Mouse (Mus musculus) hindbrain, embryonic 14.5 days (tissue): ENCODE measurements around the gene Man1a. TPM values are rescaled to one million over a fixed set of nuclear protein-coding genes. Genes with fewer than 3 reads are reported as not detected.
A peak's percentile ranks its signal among the peaks of the same experiment; 100 is the strongest.

Source experiments
- ATAC-seq: fragments of 200-750 bp; cut with Nextera tagmentation; 2 replicates; pipeline ENCODE4 v1.8.0; 2017; ENCODE audit warnings: moderate number of reproducible peaks, mild to moderate bottlenecking, moderate TSS enrichment, moderate library complexity; ENCODE audit not compliant: low FRiP score
- DNase-seq: peaks from one replicate; pipeline ENCODE4 v3.0.0-alpha.2; 2015; ENCODE audit warnings: low spot score
- H3K27ac ChIP-seq: fragments of 300-500 bp; sonication (generic); 2 replicates; pipeline ENCODE4 v1.5.1; 2014; ENCODE audit warnings: mild to moderate bottlenecking, moderate library complexity
- H3K27me3 ChIP-seq: fragments of 300-500 bp; sonication (generic); 2 replicates; pipeline ENCODE4 v1.6.1; 2014; ENCODE audit warnings: mild to moderate bottlenecking, low read length, mixed read lengths; ENCODE audit not compliant: control insufficient read depth, insufficient read depth
- H3K36me3 ChIP-seq: fragments of 300-500 bp; sonication (generic); replicated peaks from 2 replicates; pipeline ENCODE4 v1.6.1; 2014; ENCODE audit not compliant: control insufficient read depth, insufficient read depth
- H3K4me1 ChIP-seq: fragments of 300-500 bp; sonication (generic); replicated peaks from 2 replicates; pipeline ENCODE4 v1.6.1; 2014; ENCODE audit warnings: antibody characterized with exemption, low read length, mixed read lengths; ENCODE audit not compliant: control insufficient read depth, insufficient read depth
- H3K4me2 ChIP-seq: fragments of 300-500 bp; sonication (generic); replicated peaks from 2 replicates; pipeline ENCODE4 v1.6.1; 2014; ENCODE audit warnings: mild to moderate bottlenecking, moderate library complexity
- H3K4me3 ChIP-seq: fragments of 300-500 bp; sonication (generic); replicated peaks from 2 replicates; pipeline ENCODE4 v1.5.1; 2014; ENCODE audit warnings: mild to moderate bottlenecking, low read length
- H3K9ac ChIP-seq: fragments of 300-500 bp; sonication (generic); 2 replicates; pipeline ENCODE4 v1.6.1; 2014
- H3K9me3 ChIP-seq: fragments of 300-500 bp; sonication (generic); 2 replicates; pipeline ENCODE4 v1.6.1; 2016; ENCODE audit warnings: low read length; ENCODE audit not compliant: control insufficient read depth
- WGBS: fragments of 180-500 bp; shearing (Covaris S2); extraction: QIAGEN DNeasy Blood & Tissue Kit; methylation state at CpG from one replicate; pipeline ENCODE4 v1.1.7; 2014; 5-methylcytosine and 5-hydroxymethylcytosine counted together
- polyA plus RNA-seq: library from polyadenylated mRNA; unstranded; fragments of >200 nt; fragmentation: Nextera tagmentation; extraction: Ambion mirVana; gene quantifications from 2 replicates; pipeline ENCODE4 v1.2.1, GENCODE M21; 2014

Man1a gene
- polyA plus RNA-seq, 1 experiment from 2014 or later = 7.9 TPM

DNA sequence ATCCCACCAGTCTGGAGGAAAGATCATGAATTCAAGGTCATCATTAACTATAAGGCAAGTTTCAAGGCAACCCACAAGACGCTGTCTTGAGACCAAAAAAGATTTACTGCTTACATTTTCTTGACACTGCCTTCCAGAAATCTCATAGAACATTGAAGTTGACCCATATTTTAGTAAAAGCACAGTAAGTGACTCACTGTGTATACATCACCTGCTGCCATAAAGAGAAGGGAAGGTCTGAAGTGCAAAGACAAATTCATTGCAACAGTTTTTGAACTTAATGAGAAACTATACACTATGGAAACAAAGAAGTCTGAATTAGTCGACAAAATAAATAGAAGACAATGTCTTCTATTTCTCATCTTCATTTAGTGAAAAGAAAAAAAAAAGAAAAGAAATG is 8.7 kb upstream of the Man1a start:
- H3K9ac ChIP-seq = no peak overlapping the region
- no peaks in the 10 kb centered on the region for H3K4me1 ChIP-seq
- no peak overlapping the region for H3K4me3 ChIP-seq
- no peaks in the 10 kb centered on the region for H3K27me3 ChIP-seq
- no peak overlapping the region for H3K27ac ChIP-seq
- DNase-seq = no peak
- no peak for ATAC-seq
- H3K9me3 ChIP-seq = no peaks in the 10 kb centered on the region
- no peaks in the 10 kb centered on the region for H3K36me3 ChIP-seq
- 87% methylated on average over 2 of the region's 2 CpGs for whole genome bisulfite sequencing
- H3K4me2 ChIP-seq = no peak overlapping the region

DNA sequence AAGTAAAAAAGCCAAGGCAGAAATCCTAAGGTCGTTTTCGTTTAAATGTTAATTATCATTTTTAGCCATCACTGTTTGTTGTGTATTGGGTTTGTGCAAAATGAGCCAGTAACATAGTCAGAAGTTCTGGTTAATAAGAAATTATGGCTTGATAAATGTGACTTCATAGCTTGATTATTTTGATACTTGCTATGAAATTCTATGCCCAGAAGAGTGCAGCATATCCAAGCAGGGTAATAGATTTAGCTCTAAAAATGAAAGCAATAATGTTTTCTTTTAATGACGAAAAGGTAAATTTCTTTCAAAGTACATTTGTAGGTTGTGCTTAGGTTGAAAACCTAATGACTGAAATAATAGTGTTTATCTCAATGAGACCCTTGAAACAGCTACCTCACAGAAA is 596 bp upstream of the Man1a start:
- H3K27ac ChIP-seq = no peak overlapping the region
- H3K9ac ChIP-seq = no peak overlapping the region
- 64% methylated on average over 3 of the region's 3 CpGs for WGBS
- H3K4me3 ChIP-seq = no peak overlapping the region
- H3K36me3 ChIP-seq = no peaks in the 10 kb centered on the region
- H3K4me1 ChIP-seq = peaks cover 12% of the 10 kb centered on the region; the same call in 1 of the 2 replicates
- peak overlapping the region; percentile 99; the same call in 1 of the 2 replicates for H3K4me2 ChIP-seq
- DNase-seq (no peak), ATAC-seq (no peak)
- H3K27me3 ChIP-seq = peaks cover 14% of the 10 kb centered on the region
- no peaks in the 10 kb centered on the region for H3K9me3 ChIP-seq

DNA sequence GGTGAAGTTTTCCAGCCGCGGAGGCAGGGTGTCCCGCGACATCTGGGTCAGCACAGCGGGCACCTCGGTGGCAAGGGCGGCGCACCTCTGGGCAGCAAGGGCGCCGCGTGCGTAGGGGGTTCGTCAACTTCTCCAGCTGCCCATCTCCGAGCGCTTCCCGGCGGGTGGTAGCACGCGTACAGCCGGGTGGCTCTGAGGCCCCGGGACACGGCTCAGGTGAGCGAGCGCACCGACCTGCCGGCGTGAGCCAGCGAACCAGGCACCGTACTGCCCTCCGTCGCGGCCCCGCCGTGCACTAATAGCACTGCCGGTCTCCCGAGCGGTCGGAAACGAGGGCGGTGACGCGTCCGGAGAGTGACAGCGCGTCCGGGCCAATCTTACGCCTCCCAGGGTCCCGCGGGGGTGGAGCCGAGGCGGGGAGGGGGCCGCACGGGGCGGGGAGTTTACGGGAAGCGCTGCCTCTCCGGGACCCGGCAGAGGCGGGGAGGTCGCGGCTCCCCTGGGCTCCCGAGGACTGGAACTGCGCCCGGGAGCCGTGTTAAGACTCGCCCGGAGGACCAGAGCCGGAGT is 883 bp downstream of the Man1a start:
- H3K9ac ChIP-seq = peak overlapping the region; percentile 69
- WGBS = under 1% methylated on average over 66 of the region's 68 CpGs
- peaks cover 13% of the 10 kb centered on the region; the same call in 1 of the 2 replicates for H3K4me1 ChIP-seq
- H3K27me3 ChIP-seq = peaks cover 14% of the 10 kb centered on the region
- H3K9me3 ChIP-seq = no peaks in the 10 kb centered on the region
- no peaks in the 10 kb centered on the region for H3K36me3 ChIP-seq
- peak overlapping the region; percentile 83 for H3K4me3 ChIP-seq
- peak overlapping the region; percentile 99 for H3K4me2 ChIP-seq
- no peak overlapping the region for H3K27ac ChIP-seq
- DNase-seq (peak; percentile 82), ATAC-seq (peak; percentile 97)

DNA sequence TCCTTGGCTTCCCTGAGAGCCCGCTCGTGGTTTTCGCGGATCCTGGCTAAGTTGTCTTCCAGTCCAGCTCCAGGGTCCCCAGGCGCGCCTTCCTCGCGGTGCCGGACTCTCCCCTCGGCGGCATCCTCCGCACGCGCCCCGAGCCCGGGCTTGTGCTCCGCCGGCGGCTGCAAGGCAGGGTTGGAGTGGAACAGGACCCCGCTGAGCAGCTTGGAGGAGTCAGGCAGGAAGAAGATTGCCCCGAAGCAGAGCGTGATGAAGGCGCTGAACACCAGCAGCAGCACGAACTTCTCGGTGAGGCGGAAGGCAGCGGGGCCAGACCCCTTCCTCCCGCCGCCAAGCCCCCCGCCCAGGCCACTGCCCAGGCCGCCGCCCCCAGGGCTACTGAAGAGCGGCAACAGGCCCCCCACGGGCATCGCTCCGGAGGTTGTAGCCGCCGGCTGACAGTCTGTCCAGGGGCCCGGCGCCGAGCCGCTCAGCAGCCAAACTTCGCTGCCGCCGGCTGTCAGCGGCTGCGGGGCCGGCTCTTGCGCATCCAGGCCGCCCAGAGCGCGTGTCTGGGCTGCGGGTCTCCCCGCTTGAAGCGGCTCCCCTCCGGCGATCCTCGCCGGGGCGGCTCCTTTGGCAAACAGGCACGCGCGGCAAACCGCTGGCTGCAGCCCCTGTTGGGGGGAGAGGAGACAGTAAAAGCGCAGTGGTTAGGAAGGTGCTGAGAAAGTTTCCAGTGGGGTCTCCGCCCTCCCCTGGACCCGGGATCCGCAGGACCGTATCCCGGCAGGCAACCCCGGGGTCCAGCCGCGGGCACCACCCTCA is 1.6 kb downstream of the Man1a start:
- Histone ChIP-seq H3K4me2 (peak overlapping the region; percentile 99), H3K27me3 (peaks cover 14% of the 10 kb centered on the region), H3K4me3 (peak overlapping the region; percentile 83), H3K36me3 (no peaks in the 10 kb centered on the region), H3K9ac (peak overlapping the region; percentile 69), H3K4me1 (peaks cover 13% of the 10 kb centered on the region; the same call in 1 of the 2 replicates), H3K9me3 (no peaks in the 10 kb centered on the region), H3K27ac (peak overlapping the region; percentile 32; the same call in 1 of the 2 replicates)
- WGBS = under 1% methylated on average over 73 of the region's 73 CpGs
- peak; percentile 70 for ATAC-seq
- no peak for DNase-seq

DNA sequence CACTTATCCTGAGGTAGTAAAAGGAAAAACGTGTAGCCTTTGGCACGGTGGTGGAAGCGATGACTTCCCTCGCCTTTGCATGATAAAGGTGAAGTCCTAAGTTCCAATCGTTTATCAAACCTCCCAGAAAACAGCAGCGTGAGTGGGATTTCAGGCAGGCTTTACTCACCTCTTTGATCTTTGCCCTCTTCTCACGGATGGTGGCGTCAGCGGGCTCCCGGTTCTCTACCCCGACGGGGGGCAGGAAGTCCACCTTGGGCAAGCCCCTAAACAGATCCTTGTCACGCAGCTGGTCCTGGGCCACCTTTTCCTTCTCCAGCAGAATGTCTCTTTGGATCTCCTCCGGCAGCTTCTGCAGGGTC is 2.2 kb downstream of the Man1a start:
- ATAC-seq = 0 out of 2 replicates have a peak, but pooled peaks have one; percentile 2

DNA sequence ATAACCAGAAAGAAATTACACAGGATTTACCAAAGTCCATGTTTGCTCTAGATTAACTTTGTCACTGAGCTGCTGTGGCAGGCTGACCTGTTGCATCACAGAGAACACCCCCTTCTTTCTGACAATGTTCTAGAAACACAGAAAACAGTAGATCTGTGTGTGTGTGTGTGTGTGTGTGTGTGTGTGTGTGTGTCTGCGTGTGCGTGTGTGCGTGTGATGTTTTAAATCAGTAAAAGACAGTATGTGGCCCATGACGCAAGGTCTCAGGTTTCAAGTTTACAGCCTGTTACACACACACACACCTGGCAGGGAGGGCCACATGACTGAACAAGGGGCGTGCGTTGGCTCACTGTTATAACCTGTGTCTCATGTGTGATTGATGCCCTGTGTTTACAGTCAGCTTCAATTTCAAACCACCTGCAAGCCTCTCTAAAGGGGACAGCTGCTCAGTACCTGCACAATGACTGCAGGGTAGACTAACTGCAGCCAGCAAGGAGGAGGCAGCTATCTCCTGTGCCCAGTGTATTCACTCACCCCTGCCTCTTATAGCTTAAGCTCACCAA is 2.7 kb downstream of the Man1a start:
- Histone ChIP-seq H3K27me3 (peaks cover 14% of the 10 kb centered on the region), H3K9me3 (no peaks in the 10 kb centered on the region), H3K27ac (no peak overlapping the region), H3K9ac (peak overlapping the region; percentile 69), H3K4me3 (peak overlapping the region; percentile 83), H3K36me3 (no peaks in the 10 kb centered on the region), H3K4me2 (peak overlapping the region; percentile 99), H3K4me1 (peaks cover 13% of the 10 kb centered on the region; the same call in 1 of the 2 replicates)
- DNase-seq (no peak), ATAC-seq (no peak)
- 77% methylated on average over 6 of the region's 6 CpGs for WGBS

More for the DNA sequence above, 2.2 kb downstream of the Man1a start:
- peak overlapping the region; percentile 69 for H3K9ac ChIP-seq
- no peaks in the 10 kb centered on the region for H3K9me3 ChIP-seq
- peaks cover 14% of the 10 kb centered on the region for H3K27me3 ChIP-seq
- no peak overlapping the region for H3K27ac ChIP-seq
- no peaks in the 10 kb centered on the region for H3K36me3 ChIP-seq
- no peak for DNase-seq
- H3K4me3 ChIP-seq = peak overlapping the region; percentile 83
- peaks cover 13% of the 10 kb centered on the region; the same call in 1 of the 2 replicates for H3K4me1 ChIP-seq
- 2% methylated on average over 14 of the region's 14 CpGs for WGBS
- H3K4me2 ChIP-seq = peak overlapping the region; percentile 99

DNA sequence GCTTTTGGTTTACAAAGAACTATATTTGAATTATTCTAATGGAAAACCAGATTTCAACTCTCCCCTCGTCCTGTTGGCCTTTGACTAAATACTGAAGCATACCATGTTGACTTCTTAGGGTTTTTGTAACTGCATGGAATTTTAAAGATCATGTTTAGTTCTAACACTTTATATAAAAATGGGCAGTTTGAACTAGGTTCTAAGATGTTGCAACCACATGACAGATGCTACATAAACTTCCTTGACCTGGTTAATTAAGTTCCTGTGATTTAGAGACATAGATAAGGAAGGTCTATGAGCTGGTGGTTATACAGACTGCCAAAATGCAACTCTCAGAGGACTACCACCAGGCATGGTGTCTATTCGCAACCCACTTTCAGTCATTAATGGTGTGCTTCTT is 4.1 kb downstream of the Man1a start:
- H3K9ac ChIP-seq = no peak overlapping the region
- 83% methylated on average over 2 of the region's 2 CpGs for WGBS
- ATAC-seq (no peak), DNase-seq (no peak)
- H3K9me3 ChIP-seq = no peaks in the 10 kb centered on the region
- peaks cover 14% of the 10 kb centered on the region for H3K27me3 ChIP-seq
- peaks cover 13% of the 10 kb centered on the region; the same call in 1 of the 2 replicates for H3K4me1 ChIP-seq
- no peaks in the 10 kb centered on the region for H3K36me3 ChIP-seq
- H3K27ac ChIP-seq = no peak overlapping the region
- H3K4me3 ChIP-seq = peak overlapping the region; percentile 83; the same call in 1 of the 2 replicates
- H3K4me2 ChIP-seq = peak overlapping the region; percentile 99

DNA sequence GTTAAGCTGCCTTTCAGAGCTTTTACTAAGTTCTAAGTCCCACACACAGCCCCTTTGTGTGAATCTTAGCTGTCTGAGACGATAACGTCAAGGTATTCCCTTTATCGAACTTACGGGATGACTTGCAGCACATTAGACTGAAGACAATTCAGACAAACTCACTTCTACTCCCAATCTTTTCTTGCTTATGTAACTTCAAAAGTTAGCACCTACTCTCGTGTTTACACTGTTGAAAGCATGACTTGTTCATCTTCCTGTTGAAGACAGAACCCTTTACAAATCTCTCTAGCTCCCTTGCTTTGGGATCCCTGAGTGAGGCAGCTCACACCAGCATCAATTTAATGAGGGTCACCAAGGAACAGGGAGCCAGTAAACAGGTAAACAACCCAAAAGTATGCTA is 5.9 kb downstream of the Man1a start:
- Histone ChIP-seq H3K4me1 (peaks cover 9% of the 10 kb centered on the region; the same call in 1 of the 2 replicates), H3K36me3 (no peaks in the 10 kb centered on the region), H3K27me3 (peaks cover 8% of the 10 kb centered on the region; the same call in 1 of the 2 replicates), H3K4me2 (peak overlapping the region; percentile 99; the same call in 1 of the 2 replicates), H3K4me3 (no peak overlapping the region), H3K9ac (no peak overlapping the region), H3K9me3 (no peaks in the 10 kb centered on the region), H3K27ac (no peak overlapping the region)
- DNase-seq (no peak), ATAC-seq (no peak)
- WGBS = 92% methylated on average over 5 of the region's 5 CpGs

DNA sequence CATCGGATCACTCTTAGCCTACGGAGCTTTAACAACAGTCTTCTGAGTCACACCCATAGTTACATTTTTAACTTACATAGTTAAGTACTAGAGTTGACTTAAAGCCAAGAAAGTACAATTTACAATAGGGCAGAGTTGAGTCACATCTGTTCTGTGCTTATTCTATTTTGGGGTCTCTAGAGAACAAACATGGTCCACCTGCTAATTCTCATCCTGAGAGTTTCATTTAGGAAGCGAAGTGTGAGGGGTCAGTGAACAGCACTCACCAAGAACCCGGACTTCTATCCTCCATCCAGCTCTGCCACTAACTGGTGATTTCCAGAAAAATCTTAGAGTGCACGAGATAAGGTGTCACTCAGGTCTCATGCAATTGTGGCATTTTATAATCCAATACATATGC is 7.0 kb downstream of the Man1a start:
- H3K4me3 ChIP-seq = no peak overlapping the region
- H3K36me3 ChIP-seq = no peaks in the 10 kb centered on the region
- peaks cover 8% of the 10 kb centered on the region; the same call in 1 of the 2 replicates for H3K27me3 ChIP-seq
- WGBS = 98% methylated on average over 5 of the region's 5 CpGs
- no peak overlapping the region for H3K27ac ChIP-seq
- ATAC-seq (no peak), DNase-seq (no peak)
- H3K9me3 ChIP-seq = no peaks in the 10 kb centered on the region
- no peak overlapping the region for H3K9ac ChIP-seq
- H3K4me1 ChIP-seq = peaks cover 9% of the 10 kb centered on the region; the same call in 1 of the 2 replicates
- no peak overlapping the region for H3K4me2 ChIP-seq
